Mouse (Mus musculus) CH12F3 (cell line): ENCODE results near the gene Dhrs9.
"Not testable (repeated sequence)": the region's sequence is repeated elsewhere in the genome, so short reads cannot be mapped to it uniquely, and the experiment has no call there.

Source experiments
- in situ Hi-C: fragments of 300-500 bp; cut with MboI; formaldehyde crosslinking; loops from 2 replicates; pipeline ENCODE4 v1.14.3; 2020; ENCODE audit warnings: low sequenced_read_pairs

The Dhrs9 gene

GRCm38 (mm10) chr2:69380281-69380680 is at the start of gene Dhrs9:
Dhrs9 (plus strand) TSS chr2:69380445.
- in situ Hi-C loops = no loop called here

DNA sequence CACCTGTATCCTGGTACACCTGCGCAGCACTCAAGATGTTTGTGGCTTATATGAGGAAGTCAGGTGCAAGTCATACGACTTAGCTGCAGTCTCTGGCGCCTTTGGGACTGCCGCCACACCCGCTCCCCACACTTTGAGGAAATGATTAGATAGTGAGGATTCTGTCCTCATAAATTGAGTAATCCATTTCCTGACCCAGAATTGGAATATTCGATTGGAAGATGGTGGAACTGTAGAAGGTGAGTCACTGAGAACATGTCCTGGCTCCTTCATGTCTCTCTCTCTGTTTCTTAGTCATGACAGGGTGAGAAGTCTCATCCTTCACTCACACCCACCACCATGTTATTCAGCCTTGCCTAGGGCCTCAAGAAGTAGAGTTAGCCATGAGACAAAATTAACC is 48.7 kb upstream of the Dhrs9 start:
- in situ Hi-C loops = not testable (repeated sequence)

GRCm38 (mm10) chr2:69341506-69341905 is 38.7 kb upstream of the Dhrs9 start:
- in situ Hi-C loops = no loop called here

- in situ Hi-C loops = no loop called here
Observed at GRCm38 (mm10) chr2:69342496-69343221, 37.6 kb upstream of the Dhrs9 start, which contains the start of gene Abcb11. Abcb11 (minus strand) TSS chr2:69342616.

DNA sequence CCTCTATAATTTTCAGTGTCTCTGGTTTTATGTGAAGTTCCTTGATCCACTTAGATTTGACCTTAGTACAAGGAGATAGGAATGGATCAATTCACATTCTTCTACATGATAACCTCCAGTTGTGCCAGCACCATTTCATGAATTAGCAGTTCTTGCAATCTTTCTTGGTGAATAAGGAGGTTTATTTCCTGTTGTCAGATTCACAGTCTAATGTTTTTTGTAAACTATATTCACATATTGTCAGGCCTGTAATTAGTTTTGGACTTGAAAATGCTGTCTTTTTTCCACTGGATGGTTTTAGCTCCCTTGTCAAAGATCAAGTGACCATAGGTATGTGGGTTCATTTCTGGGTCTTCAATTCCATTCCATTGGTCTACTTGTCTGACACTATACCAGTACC is 24.8 kb upstream of the Dhrs9 start:
- in situ Hi-C loops = not testable (repeated sequence)

DNA sequence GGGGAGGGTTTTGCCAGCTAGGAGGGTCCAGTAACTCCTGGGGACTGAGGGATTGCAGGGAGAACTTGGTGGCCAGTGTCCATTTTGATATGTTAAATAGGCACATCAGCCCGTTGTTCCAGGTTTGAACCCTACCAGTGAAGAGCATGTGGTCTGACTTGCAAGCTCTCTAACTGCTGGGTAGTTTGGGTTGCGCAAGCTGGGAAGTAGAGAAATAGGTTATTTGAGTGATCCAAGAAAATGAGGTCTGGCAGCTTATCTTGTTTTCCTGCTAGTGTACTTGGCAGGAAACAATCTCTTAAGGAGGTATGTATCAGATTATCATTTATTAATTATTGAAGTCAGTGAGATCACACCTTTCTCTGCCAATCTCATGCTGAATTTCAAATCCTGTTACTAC is 15.4 kb upstream of the Dhrs9 start:
- in situ Hi-C loops = no loop called here

DNA sequence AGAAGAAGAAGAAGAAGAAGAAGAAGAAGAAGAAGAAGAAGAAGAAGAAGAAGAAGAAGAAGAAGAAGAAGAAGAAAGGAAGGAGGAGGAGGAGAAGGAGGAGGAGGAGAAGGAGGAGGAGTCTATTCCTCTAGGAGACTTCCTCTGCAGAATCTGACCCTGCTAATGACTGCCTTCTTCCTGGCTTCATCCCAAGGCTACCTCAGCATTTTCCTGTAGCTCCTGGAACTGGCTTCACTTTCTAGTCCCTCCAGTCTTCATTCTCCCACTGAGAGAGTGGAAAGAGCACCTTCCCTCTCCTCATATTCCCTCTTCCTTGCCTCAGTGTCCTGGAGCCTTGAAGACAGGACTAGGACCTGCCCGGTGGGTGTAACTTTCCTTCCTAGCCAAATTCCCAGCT is 15.0 kb upstream of the Dhrs9 start:
- in situ Hi-C loops = no loop called here

- in situ Hi-C loops = no loop called here
Observed at GRCm38 (mm10) chr2:69376780-69377179, 3.5 kb upstream of the Dhrs9 start.

DNA sequence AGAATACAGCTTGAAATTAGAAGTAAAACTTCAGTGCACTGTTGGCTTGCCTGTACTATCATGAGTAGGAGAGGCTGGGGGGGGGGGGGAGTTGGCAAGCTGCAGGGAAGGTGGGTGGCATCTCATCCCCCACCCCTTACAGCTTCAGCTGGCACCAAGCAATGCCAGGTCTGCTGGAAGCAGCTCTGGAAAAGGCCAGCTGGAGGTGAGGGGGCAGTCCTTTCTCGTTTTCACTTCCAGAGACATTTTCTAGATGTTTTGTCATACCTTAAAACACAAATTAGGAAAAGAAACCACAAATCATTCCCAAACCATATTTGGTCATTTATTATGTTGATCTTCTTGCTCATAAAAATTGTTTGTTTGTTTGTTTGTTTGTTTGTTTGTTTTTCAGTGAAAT is 444 bp upstream of the Dhrs9 start:
- in situ Hi-C loops = no loop called here

DNA sequence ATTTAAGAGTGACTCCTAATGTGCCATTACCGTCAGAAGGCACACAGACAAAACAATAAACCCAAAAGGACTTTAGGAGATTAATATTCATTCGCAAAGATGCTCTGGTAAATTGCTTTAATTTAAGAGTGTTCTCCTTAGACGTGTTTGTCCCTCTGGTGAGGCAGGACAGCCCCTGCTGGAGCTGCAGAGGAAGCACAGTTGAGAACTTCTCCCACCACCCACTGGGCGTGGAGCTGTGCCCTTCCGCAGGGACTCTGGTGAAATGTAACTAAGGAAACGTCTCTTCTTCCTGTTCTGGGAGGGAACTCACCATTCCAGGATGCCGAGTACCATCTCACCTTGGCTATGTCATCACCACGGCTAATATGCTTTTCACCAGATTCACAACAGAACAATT is 1.5 kb downstream of the Dhrs9 start:
- in situ Hi-C loops = no loop called here

DNA sequence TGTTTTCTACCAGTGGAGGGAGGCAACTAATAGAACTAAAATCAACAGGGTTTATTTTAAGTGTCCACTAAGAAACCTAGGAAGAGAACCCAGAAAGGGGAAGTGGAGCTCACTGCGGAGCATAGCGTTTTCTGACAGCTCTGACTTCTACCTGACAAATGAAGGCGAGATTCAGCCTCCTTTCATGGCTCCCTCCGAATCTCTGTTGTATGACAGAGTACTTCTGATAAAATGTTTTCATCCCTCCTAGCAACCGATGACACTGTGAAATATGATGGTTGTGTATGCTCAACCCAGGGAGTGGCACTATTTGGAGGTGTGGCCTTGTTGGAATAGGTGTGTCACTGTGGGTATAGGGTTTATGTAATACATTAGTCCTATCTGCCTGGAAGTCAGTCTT is 2.6 kb downstream of the Dhrs9 start:
- in situ Hi-C loops = no loop called here

DNA sequence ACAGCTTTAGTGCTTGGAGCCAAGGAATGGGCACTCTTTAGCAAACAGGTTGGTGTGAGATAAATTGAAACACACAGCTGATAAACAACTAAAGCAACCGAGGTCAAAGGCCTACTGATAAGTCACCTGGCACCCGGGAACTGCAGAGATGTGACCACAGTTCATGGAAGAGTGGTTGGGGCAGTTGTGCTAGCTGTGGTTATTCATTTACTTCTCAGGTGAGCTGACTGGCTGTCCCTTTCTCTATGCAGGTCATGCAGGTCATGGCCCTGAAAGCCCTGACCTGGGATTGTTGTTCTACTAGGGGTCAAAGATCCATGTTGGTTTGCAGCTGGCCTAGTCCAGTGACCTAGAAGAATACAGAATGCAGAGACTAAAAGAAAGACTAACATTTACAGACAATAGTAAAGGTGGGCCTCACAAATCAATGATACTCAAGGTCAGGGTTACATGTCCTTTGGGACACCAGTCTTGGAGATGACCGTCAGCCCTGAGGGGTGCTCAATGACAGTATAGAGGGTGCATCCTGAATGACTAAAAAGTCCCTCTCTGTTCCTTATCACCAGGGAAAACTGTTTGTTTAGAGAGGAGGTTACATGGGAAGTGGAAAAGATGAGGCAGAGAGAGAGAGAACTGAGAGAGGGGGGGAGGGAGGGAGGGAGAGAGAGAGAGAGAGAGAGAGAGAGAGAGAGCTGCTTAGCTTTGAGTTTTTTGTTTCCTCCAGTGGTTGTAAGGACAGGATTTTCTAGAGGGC is 6.0 kb downstream of the Dhrs9 start:
- in situ Hi-C loops = no loop called here

DNA sequence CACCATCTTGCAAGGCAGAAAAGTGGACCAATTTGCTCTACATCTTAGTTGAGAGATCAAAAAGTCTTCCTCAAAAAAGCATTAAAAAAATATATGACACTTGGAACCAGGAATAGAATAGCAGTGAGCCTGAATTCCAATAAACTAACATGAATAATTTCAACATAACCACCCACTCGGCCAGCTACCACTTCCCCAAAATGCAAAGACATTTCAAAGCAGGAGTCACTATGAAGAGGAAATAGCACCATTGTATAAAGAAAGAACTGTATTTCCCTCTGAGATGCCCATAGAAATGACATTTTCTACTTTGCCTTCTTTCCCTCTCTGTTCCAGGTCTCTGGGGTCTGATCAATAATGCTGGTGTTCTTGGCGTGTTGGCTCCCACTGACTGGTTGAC is 13.7 kb downstream of the Dhrs9 start:
- in situ Hi-C loops = no loop called here

- in situ Hi-C loops = no loop called here
Observed at GRCm38 (mm10) chr2:69395597-69396248, 15.5 kb downstream of the Dhrs9 start.

DNA sequence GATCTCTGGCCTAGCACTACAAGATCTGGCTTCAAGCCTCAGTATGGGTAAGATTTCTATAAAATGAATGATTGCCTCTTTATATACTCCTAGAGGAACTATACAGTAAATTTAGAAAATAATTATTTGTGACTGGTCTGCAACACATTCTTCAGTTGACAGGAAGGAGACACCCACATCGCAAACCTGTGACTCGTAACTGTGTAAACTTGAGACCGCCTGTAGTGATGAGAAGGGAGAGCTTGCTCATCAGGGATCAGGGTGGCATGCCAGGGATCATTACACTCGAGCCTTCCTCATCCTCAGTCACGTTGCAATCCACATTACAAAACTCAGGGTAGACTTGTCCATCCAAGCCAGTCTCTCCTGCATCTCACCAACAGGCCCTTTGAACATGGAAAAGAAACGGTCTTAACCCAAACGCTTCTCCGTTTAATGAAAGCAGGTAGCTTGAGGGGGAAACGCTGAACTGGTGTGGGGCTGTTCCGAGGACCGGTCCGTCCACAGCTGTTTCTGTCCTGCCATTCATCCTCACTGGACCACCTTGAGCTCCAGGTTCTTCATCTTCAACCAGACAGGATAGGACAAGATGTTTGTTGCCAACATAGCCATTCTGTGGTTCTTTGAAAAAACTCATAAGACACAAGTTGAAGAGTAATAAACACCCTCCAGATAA is 16.7 kb downstream of the Dhrs9 start:
- in situ Hi-C loops = no loop called here

DNA sequence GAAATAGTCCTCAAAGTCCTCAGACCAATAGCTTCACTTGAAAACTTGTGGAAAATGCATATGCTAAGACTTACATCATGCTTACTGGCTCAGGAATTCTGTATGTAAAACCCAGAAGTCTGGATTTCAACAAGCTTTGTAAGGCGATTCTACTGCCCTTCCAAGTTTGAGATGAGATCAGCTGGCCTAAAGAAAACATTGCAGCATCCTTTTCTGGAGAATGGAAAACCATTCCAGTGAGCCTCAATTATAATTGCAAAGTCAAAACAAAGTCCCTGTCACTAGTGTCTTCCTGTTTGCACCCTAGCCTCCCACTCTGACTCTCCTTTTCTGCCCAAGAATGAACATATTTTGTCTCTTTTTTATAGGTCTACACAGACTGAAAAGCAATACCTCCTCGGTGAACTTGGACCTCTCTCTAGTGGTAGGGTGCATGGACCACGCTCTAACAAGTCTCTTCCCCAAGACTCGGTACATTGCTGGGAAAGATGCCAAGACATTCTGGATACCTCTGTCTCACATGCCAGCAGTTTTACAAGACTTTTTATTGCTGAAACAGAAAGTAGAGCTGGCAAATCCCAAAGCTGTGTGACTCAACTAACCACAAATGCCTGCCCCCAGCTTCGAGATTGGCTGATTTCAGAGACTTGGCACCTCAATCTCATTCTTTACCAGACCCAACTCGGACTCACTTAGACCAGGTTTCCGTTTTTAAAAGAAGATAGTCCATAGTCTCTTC is 20.8 kb downstream of the Dhrs9 start:
- in situ Hi-C loops = no loop called here

GRCm38 (mm10) chr2:69401891-69402290 is 21.6 kb downstream of the Dhrs9 start:
- in situ Hi-C loops = no loop called here

- in situ Hi-C loops = no loop called here
Observed at GRCm38 (mm10) chr2:69402309-69402708, 22.1 kb downstream of the Dhrs9 start.

- in situ Hi-C loops = no loop called here
Observed at GRCm38 (mm10) chr2:69405692-69406091, 25.4 kb downstream of the Dhrs9 start.

- in situ Hi-C loops = no loop called here
Observed at GRCm38 (mm10) chr2:69414539-69414938, 34.3 kb downstream of the Dhrs9 start.

GRCm38 (mm10) chr2:69415070-69415469 is 34.8 kb downstream of the Dhrs9 start:
- in situ Hi-C loops = no loop called here
